Mouse (Mus musculus) T-cell, adult 2 months (primary cell): ENCODE measurements around the gene Klhl31.

Source experiments
- DNase-seq: peaks from one replicate; pipeline ENCODE4 v3.0.0; 2022; ENCODE audit warnings: low spot score

The Klhl31 gene

GRCm38 (mm10) chr9:77636450-77636951, at the start of gene Klhl31:
Gene Klhl31 (plus strand): TSS chr9:77636500.
- no peak for DNase-seq

- no peak for DNase-seq
Observed at GRCm38 (mm10) chr9:77586806-77587591, 49.3 kb upstream of the Klhl31 start.

GRCm38 (mm10) chr9:77587616-77588015, 48.7 kb upstream of the Klhl31 start:
- DNase-seq, result no peak

GRCm38 (mm10) chr9:77589496-77589895, 46.8 kb upstream of the Klhl31 start:
- no peak for DNase-seq

- DNase-seq, result peak; percentile 18
Observed at GRCm38 (mm10) chr9:77592423-77592822, 43.9 kb upstream of the Klhl31 start.

- no peak for DNase-seq
Observed at GRCm38 (mm10) chr9:77595006-77595626, 41.2 kb upstream of the Klhl31 start.

- DNase-seq, result peak; percentile 68
Observed at GRCm38 (mm10) chr9:77596355-77596754, 39.9 kb upstream of the Klhl31 start.

- no peak for DNase-seq
Observed at GRCm38 (mm10) chr9:77598560-77598959, 37.7 kb upstream of the Klhl31 start.

- DNase-seq, result no peak
Observed at GRCm38 (mm10) chr9:77602302-77603266, 33.7 kb upstream of the Klhl31 start.

GRCm38 (mm10) chr9:77603965-77604509, 32.3 kb upstream of the Klhl31 start:
- DNase-seq, result no peak

- DNase-seq, result peak; percentile 16
Observed at GRCm38 (mm10) chr9:77607295-77607694, 29.0 kb upstream of the Klhl31 start.

- DNase-seq, result peak; percentile 12
Observed at GRCm38 (mm10) chr9:77607840-77608239, 28.5 kb upstream of the Klhl31 start.

- DNase-seq, result no peak
Observed at GRCm38 (mm10) chr9:77610811-77611210, 25.5 kb upstream of the Klhl31 start.

- DNase-seq, result no peak
Observed at GRCm38 (mm10) chr9:77612349-77612748, 24.0 kb upstream of the Klhl31 start.

GRCm38 (mm10) chr9:77615868-77616267, 20.4 kb upstream of the Klhl31 start:
- DNase-seq, result no peak

GRCm38 (mm10) chr9:77616796-77617195, 19.5 kb upstream of the Klhl31 start:
- DNase-seq, result no peak

GRCm38 (mm10) chr9:77617751-77618150, 18.5 kb upstream of the Klhl31 start:
- no peak for DNase-seq

GRCm38 (mm10) chr9:77618392-77618791, 17.9 kb upstream of the Klhl31 start:
- DNase-seq, result no peak

- DNase-seq, result no peak
Observed at GRCm38 (mm10) chr9:77620077-77620476, 16.2 kb upstream of the Klhl31 start.

GRCm38 (mm10) chr9:77620482-77620881, 15.8 kb upstream of the Klhl31 start:
- no peak for DNase-seq

- DNase-seq, result no peak
Observed at GRCm38 (mm10) chr9:77622874-77623273, 13.4 kb upstream of the Klhl31 start.
